Mouse (Mus musculus) adrenal gland, adult 10 weeks (tissue): ENCODE data around the gene Plin1. TPM values are rescaled to one million over a fixed set of nuclear protein-coding genes. Genes with fewer than 3 reads are reported as not detected.

Source experiments
- polyA plus RNA-seq: library from polyadenylated mRNA; stranded (reverse); fragments of 350-450 nt; fragmentation: Illumina TruSeq; extraction: RNeasy Lipid Tissue Mini Kit (QIAGEN cat#74804); gene quantifications from one replicate; pipeline ENCODE4 v1.2.3, GENCODE M21; 2014; ENCODE audit warnings: low read depth, low replicate concordance

Plin1 gene
- 139 TPM for polyA plus RNA-seq

DNA sequence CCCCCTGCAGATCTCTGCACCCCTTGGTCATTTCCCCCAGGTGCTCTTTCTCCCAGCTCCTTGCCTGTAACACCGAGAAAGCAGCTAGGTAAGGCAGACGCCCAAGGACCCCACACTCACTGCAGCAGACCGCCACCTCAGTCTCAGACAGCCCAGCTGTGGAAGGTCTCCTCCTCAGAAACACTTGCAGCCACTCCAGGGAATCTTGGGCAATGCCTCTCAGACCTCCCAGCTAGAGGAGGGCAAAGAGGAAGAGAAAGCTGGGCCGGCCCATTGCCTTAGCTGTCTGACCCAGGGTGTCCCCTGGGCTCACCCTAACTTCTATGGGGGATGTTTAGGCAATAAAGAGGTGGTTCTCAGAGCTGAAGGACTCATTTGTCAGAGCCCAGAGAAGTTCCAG is at the start of gene Plin1:
Gene Plin1 (minus strand): TSS at position 282 of the 400 bp plus-strand sequence.

GRCm38 (mm10) chr7:79742659-79743536 is 10.2 kb upstream of the Plin1 start, which contains the start of the genes Pex11a and Wdr93:
Gene Pex11a, minus strand, starts transcription at chr7:79743131.
Gene Wdr93, plus strand, starts transcription at chr7:79743163.

DNA sequence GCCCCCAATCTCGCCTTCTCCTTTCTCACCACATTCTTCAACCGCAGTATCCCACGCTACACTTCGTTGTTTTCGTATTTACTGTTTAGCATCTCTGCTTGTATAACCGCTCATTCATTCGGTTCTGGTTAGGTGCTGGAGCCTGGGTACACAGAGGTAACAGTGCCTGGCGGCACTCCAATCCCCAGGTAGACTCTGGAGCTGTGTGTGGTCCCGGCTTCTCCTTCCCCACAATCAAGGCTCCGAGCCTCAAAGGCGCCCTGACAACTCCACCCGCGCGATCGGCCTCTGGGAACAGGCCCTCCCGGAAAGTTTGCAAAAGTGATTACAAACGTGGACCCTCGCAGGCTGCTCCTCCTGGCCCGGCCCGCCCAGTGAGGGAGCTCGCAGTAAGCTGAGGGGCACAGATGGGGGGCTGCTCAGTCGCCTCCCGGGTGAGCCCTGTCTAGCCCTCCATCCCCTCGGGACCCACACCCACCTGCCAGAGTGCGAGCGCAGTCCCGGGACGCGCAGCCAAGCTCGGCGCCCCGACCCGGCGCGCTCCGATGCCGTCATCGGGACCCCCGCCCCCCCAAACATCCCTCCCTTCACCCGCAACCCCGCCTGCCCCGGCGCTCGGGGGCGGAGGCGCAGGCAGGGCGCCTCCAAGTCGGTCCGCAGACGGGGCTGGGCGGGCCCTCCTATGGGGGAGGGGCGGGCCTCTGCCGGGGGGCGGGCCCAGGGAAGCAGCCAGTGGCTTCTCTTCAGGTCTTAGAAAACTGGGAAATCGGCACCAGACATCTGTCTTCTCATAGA is 17.3 kb downstream of the Plin1 start, which contains the start of gene Kif7:
Gene Kif7 (minus strand): TSS at position 534 of the 795 bp plus-strand sequence.

Other genes with a start within 250 kb of the Plin1 start
- 1.9 TPM for gene Rhcg, start 115.2 kb downstream of the Plin1 start, polyA plus RNA-seq
- 0.58 TPM for gene Ticrr, start 72.7 kb downstream of the Plin1 start, polyA plus RNA-seq
- gene Kif7, start 17.2 kb downstream of the Plin1 start, polyA plus RNA-seq: 0.47 TPM
- gene Pex11a, start 10.2 kb upstream of the Plin1 start, polyA plus RNA-seq: 61.6 TPM
- gene Wdr93, start 10.3 kb upstream of the Plin1 start, polyA plus RNA-seq: 1.7 TPM
- gene Mesp1, start 60.9 kb upstream of the Plin1 start, polyA plus RNA-seq: not detected
- gene Mesp2, start 77.8 kb upstream of the Plin1 start, polyA plus RNA-seq: not detected
- gene Anpep, start 128.2 kb upstream of the Plin1 start, polyA plus RNA-seq: 3.0 TPM
- gene Ap3s2, start 187.7 kb upstream of the Plin1 start, polyA plus RNA-seq: 36.9 TPM
- gene Arpin, start 202.5 kb upstream of the Plin1 start, polyA plus RNA-seq: 10.3 TPM